Mouse (Mus musculus): ENCODE measurements around the gene Oaz1. TPM values are rescaled to one million over a fixed set of nuclear protein-coding genes. Genes with fewer than 3 reads are reported as not detected.

The Oaz1 gene
- 1,810 and 1,847 TPM in 2 replicates for polyA plus RNA-seq (2014; fragmentation: Nextera tagmentation; extraction: Ambion mirVana)

DNA sequence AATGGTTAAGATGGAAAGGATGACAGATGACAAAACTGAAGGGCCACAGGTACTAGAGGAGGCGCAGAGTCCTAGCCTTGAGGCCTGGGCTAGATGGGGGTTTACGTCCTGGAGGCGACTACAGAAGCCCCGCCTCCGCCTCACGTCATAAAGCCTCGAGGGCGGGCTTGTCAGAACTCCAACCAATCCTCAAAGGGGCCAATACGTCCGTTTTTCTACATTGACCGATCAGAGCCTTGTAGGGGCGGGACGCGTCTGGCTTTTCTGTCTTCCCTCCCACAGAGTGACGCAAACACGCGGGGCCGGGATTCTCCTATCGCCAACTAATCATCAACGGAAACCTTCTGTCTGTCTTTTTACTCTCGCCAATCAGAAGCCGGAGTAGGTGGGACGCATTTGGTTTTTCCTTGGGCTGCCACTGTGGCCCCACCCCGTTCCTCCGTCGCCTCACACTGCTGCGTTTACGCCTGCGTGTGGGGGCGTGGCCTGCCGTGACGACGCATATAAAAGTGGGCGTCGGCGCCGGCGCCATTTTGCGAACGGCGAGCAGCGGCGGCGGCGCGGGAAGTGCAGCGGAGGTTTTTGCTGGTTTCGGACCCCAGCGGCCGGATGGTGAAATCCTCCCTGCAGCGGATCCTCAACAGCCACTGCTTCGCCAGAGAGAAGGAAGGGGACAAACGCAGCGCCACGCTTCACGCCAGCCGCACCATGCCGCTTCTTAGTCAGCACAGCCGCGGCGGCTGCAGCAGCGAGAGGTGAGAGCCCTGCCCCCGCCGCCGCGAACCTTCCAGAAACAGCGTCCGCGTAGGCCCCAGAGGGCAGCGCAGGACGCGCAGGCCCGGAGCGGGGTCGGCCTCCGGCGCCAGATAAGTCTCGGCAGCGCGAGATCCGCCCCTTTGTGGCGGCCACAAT, at the start of gene Oaz1:
TSS of gene Oaz1 (plus strand) at position 506 of the 912 bp plus-strand sequence.
- Histone ChIP-seq H3K9me3 (ENCODE audit: control insufficient read depth, low read length) (no peaks in the 10 kb centered on the region), H3K9ac (ENCODE audit: low read length) (peak within 1 kb of the TSS; percentile 92), H3K4me2 (ENCODE audit: low read depth) (peak within 1 kb of the TSS; percentile 96), H3K4me3 (ENCODE audit: low read depth, low read length) (peak within 1 kb of the TSS; percentile 81), H3K36me3 (ENCODE audit: control insufficient read depth, insufficient read depth, low read length) (peaks cover 4% of the 10 kb centered on the region), H3K27ac (ENCODE audit: low read depth, low read length) (peak within 1 kb of the TSS; percentile 76), H3K4me1 (ENCODE audit: control insufficient read depth, insufficient read depth, low read length) (peaks cover 14% of the 10 kb centered on the region), H3K27me3 (ENCODE audit: control insufficient read depth, insufficient read depth, low read length) (no peaks in the 10 kb centered on the region)
- peak; percentile 99 for DNase-seq (ENCODE audit: low spot score)
- peak; percentile 95 for ATAC-seq (ENCODE audit: insufficient read depth, low FRiP score, low TSS enrichment)
- WGBS, result under 1% methylated on average over 74 of the region's 82 CpGs

DNA sequence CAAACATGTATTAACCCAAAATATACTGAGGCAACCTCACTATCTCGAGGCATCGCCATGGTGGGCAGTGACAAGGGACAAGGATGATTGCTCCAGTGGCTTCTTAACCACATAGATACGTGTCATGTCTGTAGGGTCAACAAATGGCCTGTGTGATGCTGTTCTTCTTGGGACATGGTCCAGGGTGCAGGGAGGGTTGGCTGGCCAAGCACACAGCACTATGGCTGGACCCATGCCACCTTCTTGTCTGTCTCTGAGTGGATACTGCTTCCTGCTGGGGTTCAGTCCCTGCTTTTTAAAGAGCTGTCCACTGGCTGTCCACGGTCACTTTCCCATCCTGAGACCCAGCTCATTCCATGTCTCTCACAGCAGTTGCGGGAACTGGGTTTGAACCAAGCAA, 49.3 kb upstream of the Oaz1 start:
- no peak overlapping the region for H3K4me2 ChIP-seq (ENCODE audit: low read depth)
- no peak for DNase-seq (ENCODE audit: low spot score)
- H3K36me3 ChIP-seq (ENCODE audit: control insufficient read depth, insufficient read depth, low read length), result peaks cover 33% of the 10 kb centered on the region
- no peak overlapping the region for H3K4me3 ChIP-seq (ENCODE audit: low read depth, low read length)
- H3K27me3 ChIP-seq (ENCODE audit: control insufficient read depth, insufficient read depth, low read length), result no peaks in the 10 kb centered on the region
- H3K9ac ChIP-seq (ENCODE audit: low read length), result no peak overlapping the region
- no peaks in the 10 kb centered on the region for H3K9me3 ChIP-seq (ENCODE audit: control insufficient read depth, low read length)
- no peak for ATAC-seq (ENCODE audit: insufficient read depth, low FRiP score, low TSS enrichment)
- H3K27ac ChIP-seq (ENCODE audit: low read depth, low read length), result no peak overlapping the region
- no peaks in the 10 kb centered on the region for H3K4me1 ChIP-seq (ENCODE audit: control insufficient read depth, insufficient read depth, low read length)
- WGBS, result 91% methylated on average over 5 of the region's 5 CpGs

DNA sequence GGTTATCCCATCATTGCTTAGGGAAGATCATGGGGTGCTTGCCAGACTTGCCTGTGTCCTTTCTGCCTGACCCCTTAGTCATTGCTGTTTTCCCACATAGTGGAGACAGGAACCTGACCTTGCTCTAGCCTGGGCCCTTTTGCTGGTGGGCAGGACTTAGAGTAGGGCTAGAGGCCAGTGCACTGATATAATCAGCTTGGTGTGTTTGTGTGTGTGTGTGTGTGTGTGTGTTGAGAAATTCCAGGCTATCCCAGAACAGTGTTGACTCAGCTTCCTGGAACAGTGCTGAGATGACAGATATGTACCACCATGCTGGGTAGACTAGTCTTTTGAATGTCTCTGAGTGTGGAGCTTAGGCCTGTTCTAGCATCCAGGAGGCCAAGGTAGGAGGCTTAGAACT, 46.9 kb upstream of the Oaz1 start:
- H3K36me3 ChIP-seq (ENCODE audit: control insufficient read depth, insufficient read depth, low read length), result peaks cover 40% of the 10 kb centered on the region

DNA sequence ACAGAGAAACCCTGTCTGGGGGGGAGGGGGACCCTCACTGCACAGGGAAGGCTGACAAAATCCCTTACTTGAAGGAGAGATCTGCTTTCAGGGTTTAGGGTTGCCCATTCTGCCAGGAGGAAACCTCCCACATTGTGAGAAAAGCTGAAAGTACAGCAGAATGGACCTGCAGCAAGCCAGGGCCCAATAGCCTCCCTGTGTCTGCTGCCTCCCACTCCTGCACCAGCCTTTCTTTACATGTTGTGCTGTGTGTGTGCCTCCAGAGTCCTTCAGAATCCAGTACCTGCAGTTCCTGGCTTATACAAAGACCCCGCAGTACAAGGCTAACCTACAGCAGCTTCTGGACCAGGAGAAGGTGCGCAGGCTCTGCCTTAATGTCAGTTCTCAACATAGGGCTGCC, 42.2 kb upstream of the Oaz1 start:
- peaks cover 66% of the 10 kb centered on the region for H3K36me3 ChIP-seq (ENCODE audit: control insufficient read depth, insufficient read depth, low read length)
- H3K4me2 ChIP-seq (ENCODE audit: low read depth), result no peak overlapping the region
- no peak overlapping the region for H3K4me3 ChIP-seq (ENCODE audit: low read depth, low read length)
- DNase-seq (ENCODE audit: low spot score) (no peak), ATAC-seq (ENCODE audit: insufficient read depth, low FRiP score, low TSS enrichment) (no peak)
- WGBS, result 97% methylated on average over 2 of the region's 2 CpGs
- no peaks in the 10 kb centered on the region for H3K27me3 ChIP-seq (ENCODE audit: control insufficient read depth, insufficient read depth, low read length)
- H3K4me1 ChIP-seq (ENCODE audit: control insufficient read depth, insufficient read depth, low read length), result no peaks in the 10 kb centered on the region
- no peaks in the 10 kb centered on the region for H3K9me3 ChIP-seq (ENCODE audit: control insufficient read depth, low read length)
- H3K9ac ChIP-seq (ENCODE audit: low read length), result no peak overlapping the region
- H3K27ac ChIP-seq (ENCODE audit: low read depth, low read length), result no peak overlapping the region

More for the DNA sequence above, 46.9 kb upstream of the Oaz1 start:
- Histone ChIP-seq H3K9me3 (ENCODE audit: control insufficient read depth, low read length) (no peaks in the 10 kb centered on the region), H3K4me1 (ENCODE audit: control insufficient read depth, insufficient read depth, low read length) (no peaks in the 10 kb centered on the region), H3K4me2 (ENCODE audit: low read depth) (no peak overlapping the region), H3K27ac (ENCODE audit: low read depth, low read length) (no peak overlapping the region), H3K9ac (ENCODE audit: low read length) (no peak overlapping the region), H3K4me3 (ENCODE audit: low read depth, low read length) (no peak overlapping the region), H3K27me3 (ENCODE audit: control insufficient read depth, insufficient read depth, low read length) (no peaks in the 10 kb centered on the region)
- no peak for ATAC-seq (ENCODE audit: insufficient read depth, low FRiP score, low TSS enrichment)
- no peak for DNase-seq (ENCODE audit: low spot score)

DNA sequence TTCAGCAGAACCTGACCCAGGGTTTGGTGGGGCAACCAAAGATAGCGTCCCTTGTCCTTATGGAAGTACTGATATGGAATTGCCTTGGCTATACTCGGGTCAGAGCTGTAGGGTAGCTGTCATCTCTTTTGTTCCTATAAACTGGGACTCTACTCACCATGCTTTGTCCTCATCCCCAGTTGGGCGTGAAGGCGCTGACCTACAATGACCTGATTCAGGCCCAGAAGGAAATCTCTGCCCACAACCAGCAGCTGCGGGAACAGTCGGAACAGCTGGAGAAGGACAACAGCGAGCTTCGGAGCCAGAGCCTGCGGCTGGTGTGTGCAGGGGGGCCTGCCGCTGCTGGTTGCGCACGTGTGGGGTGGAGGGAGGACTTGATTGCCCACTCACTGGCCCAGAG, 41.6 kb upstream of the Oaz1 start:
- Histone ChIP-seq H3K9ac (ENCODE audit: low read length) (no peak overlapping the region), H3K4me3 (ENCODE audit: low read depth, low read length) (no peak overlapping the region), H3K27ac (ENCODE audit: low read depth, low read length) (no peak overlapping the region), H3K27me3 (ENCODE audit: control insufficient read depth, insufficient read depth, low read length) (no peaks in the 10 kb centered on the region), H3K4me2 (ENCODE audit: low read depth) (no peak overlapping the region), H3K9me3 (ENCODE audit: control insufficient read depth, low read length) (no peaks in the 10 kb centered on the region), H3K36me3 (ENCODE audit: control insufficient read depth, insufficient read depth, low read length) (peaks cover 64% of the 10 kb centered on the region), H3K4me1 (ENCODE audit: control insufficient read depth, insufficient read depth, low read length) (no peaks in the 10 kb centered on the region)
- no peak for DNase-seq (ENCODE audit: low spot score)
- ATAC-seq (ENCODE audit: insufficient read depth, low FRiP score, low TSS enrichment), result no peak
- 85% methylated on average over 12 of the region's 12 CpGs for WGBS

DNA sequence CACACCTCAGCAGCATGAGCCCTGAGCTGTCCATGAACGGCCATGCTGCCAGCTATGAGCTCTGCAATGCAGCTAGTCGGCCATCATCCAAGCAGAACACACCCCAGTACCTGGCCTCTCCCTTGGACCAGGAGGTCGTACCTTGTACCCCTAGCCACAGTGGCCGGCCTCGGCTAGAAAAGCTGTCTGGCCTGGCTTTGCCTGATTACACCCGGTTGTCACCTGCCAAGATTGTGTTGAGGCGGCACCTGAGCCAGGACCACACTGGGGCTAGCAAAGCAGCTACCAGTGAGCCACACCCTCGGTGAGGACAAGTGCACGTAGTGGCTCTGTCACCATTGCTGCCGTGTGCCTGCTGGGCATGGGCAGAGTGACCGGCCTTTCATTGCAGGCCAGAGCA, 40.5 kb upstream of the Oaz1 start:
- Histone ChIP-seq H3K27me3 (ENCODE audit: control insufficient read depth, insufficient read depth, low read length) (no peaks in the 10 kb centered on the region), H3K9me3 (ENCODE audit: control insufficient read depth, low read length) (no peaks in the 10 kb centered on the region), H3K9ac (ENCODE audit: low read length) (no peak overlapping the region), H3K36me3 (ENCODE audit: control insufficient read depth, insufficient read depth, low read length) (peaks cover 68% of the 10 kb centered on the region), H3K4me3 (ENCODE audit: low read depth, low read length) (no peak overlapping the region), H3K4me1 (ENCODE audit: control insufficient read depth, insufficient read depth, low read length) (no peaks in the 10 kb centered on the region), H3K4me2 (ENCODE audit: low read depth) (no peak overlapping the region), H3K27ac (ENCODE audit: low read depth, low read length) (no peak overlapping the region)
- 95% methylated on average over 11 of the region's 11 CpGs for WGBS
- ATAC-seq (ENCODE audit: insufficient read depth, low FRiP score, low TSS enrichment), result no peak
- DNase-seq (ENCODE audit: low spot score), result no peak

DNA sequence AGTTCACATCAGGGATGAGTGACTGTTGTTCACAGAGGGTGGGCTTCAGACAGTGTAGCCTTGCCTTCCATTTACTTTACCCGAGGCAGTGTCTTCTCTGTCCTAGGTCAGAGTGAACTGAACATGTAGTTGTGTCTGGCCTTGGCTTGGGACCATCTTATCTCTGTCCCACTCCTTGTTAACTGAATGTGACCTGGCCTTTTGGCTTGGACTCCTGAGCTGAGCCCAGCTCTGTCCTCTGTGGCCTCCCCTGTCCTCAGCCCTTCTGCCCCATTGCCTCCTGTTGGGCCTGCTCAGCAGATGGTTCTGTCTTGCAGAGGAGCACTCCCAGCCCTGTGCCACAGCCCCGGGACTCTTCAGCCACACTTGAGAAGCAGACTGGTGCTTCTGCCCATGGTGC, 38.9 kb upstream of the Oaz1 start:
- H3K4me3 ChIP-seq (ENCODE audit: low read depth, low read length), result no peak overlapping the region
- WGBS, result 84% methylated on average over 2 of the region's 2 CpGs
- ATAC-seq (ENCODE audit: insufficient read depth, low FRiP score, low TSS enrichment), result no peak
- H3K27me3 ChIP-seq (ENCODE audit: control insufficient read depth, insufficient read depth, low read length), result no peaks in the 10 kb centered on the region
- no peak overlapping the region for H3K9ac ChIP-seq (ENCODE audit: low read length)
- no peaks in the 10 kb centered on the region for H3K4me1 ChIP-seq (ENCODE audit: control insufficient read depth, insufficient read depth, low read length)
- H3K36me3 ChIP-seq (ENCODE audit: control insufficient read depth, insufficient read depth, low read length), result peaks cover 64% of the 10 kb centered on the region
- no peak overlapping the region for H3K27ac ChIP-seq (ENCODE audit: low read depth, low read length)
- DNase-seq (ENCODE audit: low spot score), result no peak
- no peak overlapping the region for H3K4me2 ChIP-seq (ENCODE audit: low read depth)
- no peaks in the 10 kb centered on the region for H3K9me3 ChIP-seq (ENCODE audit: control insufficient read depth, low read length)

DNA sequence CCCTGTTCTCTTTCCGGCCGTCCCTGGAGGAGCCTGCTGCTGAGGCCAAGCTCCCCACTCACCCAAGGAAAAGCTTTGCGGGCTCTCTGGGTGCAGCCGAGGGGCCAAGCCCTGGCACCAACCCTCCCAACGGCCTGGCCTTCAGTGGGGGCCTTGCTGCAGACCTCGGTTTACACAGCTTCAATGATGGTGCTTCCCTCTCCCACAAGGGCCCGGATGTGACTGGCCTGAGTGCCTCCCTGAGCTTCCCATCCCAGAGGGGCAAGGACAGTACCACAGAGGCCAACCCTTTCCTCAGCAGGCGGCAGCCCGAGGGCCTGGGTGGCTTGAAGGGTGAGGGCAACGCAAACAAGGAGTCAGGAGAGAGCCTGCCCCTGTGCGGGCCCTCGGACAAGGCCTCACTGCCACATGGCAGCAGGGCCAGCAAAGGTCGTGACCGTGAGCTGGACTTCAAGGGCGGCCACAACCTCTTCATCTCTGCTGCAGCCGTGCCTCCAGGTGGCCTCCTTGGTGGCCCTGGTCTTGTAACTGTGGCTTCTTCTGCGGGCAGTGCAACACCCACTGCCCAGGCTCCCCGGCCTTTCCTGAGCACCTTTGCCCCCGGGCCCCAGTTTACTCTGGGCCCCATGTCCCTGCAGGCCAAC, 35.6 kb upstream of the Oaz1 start:
- no peak for ATAC-seq (ENCODE audit: insufficient read depth, low FRiP score, low TSS enrichment)
- Histone ChIP-seq H3K27ac (ENCODE audit: low read depth, low read length) (no peak overlapping the region), H3K4me3 (ENCODE audit: low read depth, low read length) (no peak overlapping the region), H3K4me2 (ENCODE audit: low read depth) (no peak overlapping the region), H3K36me3 (ENCODE audit: control insufficient read depth, insufficient read depth, low read length) (peaks cover 46% of the 10 kb centered on the region), H3K9me3 (ENCODE audit: control insufficient read depth, low read length) (no peaks in the 10 kb centered on the region), H3K4me1 (ENCODE audit: control insufficient read depth, insufficient read depth, low read length) (no peaks in the 10 kb centered on the region), H3K9ac (ENCODE audit: low read length) (no peak overlapping the region), H3K27me3 (ENCODE audit: control insufficient read depth, insufficient read depth, low read length) (no peaks in the 10 kb centered on the region)
- no peak for DNase-seq (ENCODE audit: low spot score)
- 92% methylated on average over 18 of the region's 19 CpGs for WGBS

All from neural tube, embryonic 11.5 days (tissue).